ENCODE assay signal across 21 mouse cellular contexts in genomic region chr13:46463764-46464163, GRCm38 (mm10). TPM values are rescaled to one million over a fixed set of nuclear protein-coding genes. Genes with fewer than 3 reads are reported as not detected.
A peak's percentile ranks its signal among the peaks of the same experiment; 100 is the strongest.
DNase-seq lines count a peak whose midpoint lies in the region; ATAC-seq and TF ChIP-seq lines count a peak whose summit lies in the region.
"Had no signal": no experiment of that assay in that cellular context is flagged by ENCODE, and none has a peak within 500 bp of the region (broad histone marks: within the 10 kb centered on the region; RNA-seq: fewer than 3 reads in every experiment).

No protein-coding gene starts in this region.

- no peak for ATAC-seq in Patski
- ATAC-seq: forebrain, embryonic 13.5 days; forebrain, postnatal 0 days; hindbrain, embryonic 16.5 days; intestine, embryonic 15.5 days had no signal

- H3K27ac ChIP-seq in layer of hippocampus, adult 2 months = 0 out of 2 replicates have a peak overlapping the region, but pooled peaks have one; percentile 43
- H3K27ac ChIP-seq: embryonic facial prominence, embryonic 13.5 days; forebrain, embryonic 13.5 days; hindbrain, embryonic 12.5 days; intestine, embryonic 15.5 days had no signal

- in situ Hi-C loops in Patski (cut with MboI; ENCODE audit: low pct_unique_long_range_greater_than_20kb) = no loop called here

- CTCF ChIA-PET in Patski (lab: Charles Lee) = no interaction called here

- H3K4me3 ChIP-seq in layer of hippocampus, adult 2 months = no peak overlapping the region
- H3K4me3 ChIP-seq: embryonic facial prominence, embryonic 13.5 days; forebrain, embryonic 13.5 days; heart, embryonic 12.5 days; hindbrain, embryonic 12.5 days; intestine, embryonic 15.5 days had no signal

- peaks cover 3% of the 10 kb centered on the region for H3K27me3 ChIP-seq in Patski
- no peaks in the 10 kb centered on the region for H3K27me3 ChIP-seq in splenic B cell, adult 2 months (ENCODE audit: control insufficient read depth, insufficient read depth, low read length, poor library complexity, severe bottlenecking)
- H3K27me3 ChIP-seq: embryonic facial prominence, embryonic 13.5 days; forebrain, embryonic 13.5 days; heart, embryonic 12.5 days; hindbrain, embryonic 12.5 days; intestine, embryonic 15.5 days had no signal

- no peaks in the 10 kb centered on the region for H3K36me3 ChIP-seq in splenic B cell, adult 2 months (ENCODE audit: control insufficient read depth, insufficient read depth, low read length, poor library complexity, severe bottlenecking)
- H3K36me3 ChIP-seq: embryonic facial prominence, embryonic 13.5 days; heart, embryonic 12.5 days; hindbrain, embryonic 12.5 days; intestine, embryonic 15.5 days had no signal

- DNase-seq in layer of hippocampus, adult 2 months (ENCODE audit: low spot score in 2 of 2) = no peak
- no peak for DNase-seq in layer of hippocampus, adult 9-10 months (ENCODE audit: low spot score)
- DNase-seq in B cell, adult 2 months = peak; percentile 3 to 4
- DNase-seq in Patski (ENCODE audit: low read depth, low spot score) = peak; percentile 60
- DNase-seq in splenic B cell, adult 2 months (ENCODE audit: low read depth, low spot score) = peak; percentile 5
- DNase-seq in ovary, postnatal 10 days (ENCODE audit: low spot score) = no peak
- no peak for DNase-seq in lung, postnatal 36 days
- DNase-seq: adrenal gland, postnatal 14 days; cerebellum, adult 18-20 months; cerebellum, adult 9-11 months; cerebellum, postnatal 36 days; forebrain, postnatal 0 days; gastrocnemius, postnatal 25 days; heart, postnatal 36 days had no signal

- no peak for TF ChIP-seq CTCF in layer of hippocampus, adult 2 months (conservative IDR thresholded peaks at IDR 0.05)
- no peak for TF ChIP-seq CTCF in Patski (IDR thresholded peaks at IDR 0.05)

- POLR2A ChIA-PET in Patski (lab: Charles Lee) = no interaction called here

RNA-seq across cellular contexts. Expression of gene Cap2, which starts 37.9 kb away (rescaled TPM):
- total RNA-seq in layer of hippocampus, adult 2 months (2021) = 100 to 1,000 TPM; 216 to 220 TPM
- not detected for polyA plus RNA-seq in Patski (2021)
- total RNA-seq: granulocyte monocyte progenitor cell, adult 5-6 weeks had no signal

RNA-seq across cellular contexts. Expression of gene Rbm24, which starts 45.5 kb away (rescaled TPM):
- 10 to 100 TPM; 20.2 to 24.7 TPM for total RNA-seq in layer of hippocampus, adult 2 months (2021)
- polyA plus RNA-seq in Patski (2021) = 0.05 TPM
- total RNA-seq: granulocyte monocyte progenitor cell, adult 5-6 weeks had no signal

Comparison
In these comparisons a context has a peak if more than half of its experiments do, and no peak if none do; other contexts are left out.
1. DNase-seq: peak in B cell, adult 2 months (2 of 2), Patski (single experiment) and splenic B cell, adult 2 months (single experiment); none in layer of hippocampus, adult 2 months (0 of 2), layer of hippocampus, adult 9-10 months (single experiment), ovary, postnatal 10 days (single experiment) and lung, postnatal 36 days (single experiment).